Mouse (Mus musculus) retina, postnatal 1 day (tissue): Measurements from ENCODE around the gene Nxn.

ENCODE experiments used
- DNase-seq: peaks from one replicate; pipeline ENCODE4 v3.0.0-alpha.2; 2012

The Nxn gene

GRCm38 (mm10) chr11:76294836-76295235 lies 104.1 kb downstream of the Nxn start:
- peak; percentile 84 for DNase-seq

- peak; percentile 69 for DNase-seq
These were observed 104.9 kb downstream of the Nxn start for GRCm38 (mm10) chr11:76294078-76294477.

GRCm38 (mm10) chr11:76292831-76293230 lies 106.1 kb downstream of the Nxn start:
- no peak for DNase-seq

DNA sequence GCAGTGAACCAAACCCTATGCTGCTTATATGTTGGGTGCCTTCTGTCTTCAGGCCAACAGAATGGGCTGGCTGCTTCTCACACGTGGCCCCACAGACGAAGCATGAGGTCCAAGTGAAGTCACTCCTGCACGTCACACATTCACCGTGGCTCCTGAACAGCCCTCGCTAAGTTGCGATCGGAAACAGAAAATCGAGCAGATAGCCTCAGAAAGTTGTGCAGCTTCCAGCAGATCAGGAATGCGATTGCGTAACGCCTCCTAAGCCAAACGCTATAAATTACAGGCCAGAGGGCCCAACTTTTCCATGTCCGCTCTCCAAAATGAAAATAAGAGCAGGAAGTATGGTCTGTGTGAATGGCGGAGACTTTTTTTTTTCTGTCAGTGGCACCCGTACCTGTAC lies 106.5 kb downstream of the Nxn start:
- DNase-seq, result no peak

GRCm38 (mm10) chr11:76291960-76292359 lies 107.0 kb downstream of the Nxn start:
- DNase-seq, result no peak

DNA sequence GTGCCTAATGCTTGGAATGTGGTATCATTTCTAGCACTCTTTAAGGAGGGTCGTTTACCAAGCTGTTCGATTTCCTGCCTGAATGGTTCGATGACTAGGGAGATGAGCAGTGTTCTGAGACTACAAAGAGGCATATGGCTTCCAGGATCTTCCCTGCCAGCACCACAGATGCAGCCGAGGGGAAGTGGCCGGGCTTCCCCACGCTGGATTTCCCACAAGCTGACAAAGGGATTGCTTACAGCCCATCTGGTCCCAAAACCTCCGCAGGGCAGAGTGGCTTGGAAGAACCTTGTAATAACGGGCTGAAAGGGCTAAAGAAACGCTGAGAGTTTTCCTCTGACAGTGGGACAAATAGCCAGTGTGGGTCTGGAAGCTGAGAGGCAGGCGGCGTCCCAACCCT lies 108.6 kb downstream of the Nxn start:
- DNase-seq, result peak; percentile 92

GRCm38 (mm10) chr11:76288645-76289044 lies 110.3 kb downstream of the Nxn start:
- DNase-seq, result no peak

GRCm38 (mm10) chr11:76287301-76287700 lies 111.6 kb downstream of the Nxn start:
- DNase-seq, result no peak

DNA sequence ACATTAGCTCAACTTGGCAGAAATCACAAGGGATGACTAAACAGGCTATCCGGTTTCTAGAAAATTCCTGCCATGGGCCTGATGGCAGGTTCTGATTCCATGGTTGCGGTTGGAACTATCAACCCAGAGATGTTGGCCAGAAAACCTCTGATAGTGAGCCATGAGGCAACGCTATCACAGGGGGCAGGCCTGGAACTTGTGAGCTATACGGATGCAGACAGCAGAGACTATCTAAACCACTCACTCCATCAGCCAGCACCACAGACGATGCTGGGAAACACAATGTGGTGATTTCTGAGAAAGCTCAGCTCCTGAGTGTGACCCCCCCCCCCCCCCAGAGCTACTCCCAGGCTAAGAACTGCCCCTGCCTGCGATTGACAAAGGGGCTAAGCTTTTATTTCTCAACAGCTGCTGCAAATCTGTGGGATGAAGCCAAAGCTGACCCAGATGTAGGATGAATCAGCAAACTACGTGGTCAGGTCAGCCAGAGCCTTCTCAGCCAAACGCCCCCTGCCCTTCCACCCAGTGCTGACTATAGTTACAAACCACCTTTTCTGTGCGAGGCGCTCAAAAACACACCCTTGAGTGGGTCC lies 112.3 kb downstream of the Nxn start:
- DNase-seq, result peak; percentile 71

GRCm38 (mm10) chr11:76285431-76286075 lies 113.4 kb downstream of the Nxn start:
- DNase-seq, result no peak

DNA sequence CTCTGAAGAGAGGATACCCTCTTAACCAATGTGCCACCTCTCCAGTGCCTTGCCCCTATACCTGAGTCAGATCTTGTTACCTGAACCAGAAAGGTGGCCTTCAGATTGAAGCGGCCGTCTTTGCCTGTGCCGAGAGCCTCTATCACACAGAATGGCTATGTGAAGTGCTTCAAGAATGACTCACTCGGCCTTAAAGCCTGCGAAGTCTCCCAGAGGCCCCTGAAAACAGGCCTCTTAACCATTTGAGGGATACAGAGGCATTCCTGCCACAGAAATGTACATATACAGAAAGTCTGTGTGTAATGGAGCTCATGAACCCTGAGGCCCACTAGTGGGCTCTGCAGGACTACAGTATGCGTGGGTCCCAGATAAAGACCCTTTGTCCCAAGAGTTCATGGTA lies 115.1 kb downstream of the Nxn start:
- DNase-seq, result no peak

DNA sequence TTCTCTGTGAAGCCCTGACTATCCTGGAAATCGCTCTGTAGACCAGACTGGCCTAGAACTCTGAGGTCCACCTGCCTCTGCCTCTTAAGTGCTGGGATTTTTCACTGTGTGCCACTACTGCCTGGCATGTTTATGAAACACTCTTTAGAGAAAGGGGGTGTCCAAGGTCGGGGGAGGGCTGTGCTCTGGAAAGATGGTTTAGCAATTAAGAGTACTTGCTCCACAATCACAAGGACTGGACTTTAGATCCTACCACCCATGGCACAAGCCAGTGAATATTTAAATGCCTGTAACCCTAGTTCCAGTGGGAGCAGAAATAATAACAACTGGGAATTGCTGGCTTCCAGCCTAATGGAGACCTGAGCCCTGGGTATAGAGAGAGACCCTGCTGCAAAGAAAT lies 119.0 kb downstream of the Nxn start:
- DNase-seq, result no peak

- DNase-seq, result no peak
These were observed 119.7 kb downstream of the Nxn start for GRCm38 (mm10) chr11:76278960-76279852.

- DNase-seq, result no peak
These were observed 126.5 kb downstream of the Nxn start for GRCm38 (mm10) chr11:76272440-76272839.

DNA sequence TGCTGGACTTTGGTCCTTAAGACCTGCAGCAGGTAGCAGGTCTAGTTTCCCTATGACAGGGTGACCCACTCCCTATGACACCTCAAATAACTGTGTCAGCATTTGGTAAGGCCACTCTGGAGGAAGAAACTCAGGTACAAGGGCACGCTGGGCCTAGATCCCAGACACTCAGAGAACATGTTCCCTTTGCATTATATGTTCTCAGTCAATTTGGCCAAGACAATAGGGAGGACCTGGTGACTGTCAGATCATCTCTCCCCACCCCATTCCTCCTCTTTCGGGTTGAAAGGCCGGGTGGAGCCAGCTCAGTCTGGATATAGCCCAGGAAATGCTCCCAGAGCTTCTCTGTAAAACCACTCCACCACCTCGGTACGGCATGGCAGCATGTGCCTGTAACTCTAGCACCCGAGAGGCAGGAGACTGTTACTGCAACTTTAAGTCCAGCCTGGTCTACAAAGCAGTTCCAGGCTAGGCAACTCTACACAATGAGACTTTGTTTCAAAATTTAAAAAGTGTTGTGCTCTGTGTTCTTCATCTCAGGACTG lies 130.3 kb downstream of the Nxn start:
- DNase-seq, result no peak

- DNase-seq, result no peak
These were observed 130.9 kb downstream of the Nxn start for GRCm38 (mm10) chr11:76268001-76268459.

GRCm38 (mm10) chr11:76267550-76267949 lies 131.4 kb downstream of the Nxn start:
- DNase-seq, result no peak

DNA sequence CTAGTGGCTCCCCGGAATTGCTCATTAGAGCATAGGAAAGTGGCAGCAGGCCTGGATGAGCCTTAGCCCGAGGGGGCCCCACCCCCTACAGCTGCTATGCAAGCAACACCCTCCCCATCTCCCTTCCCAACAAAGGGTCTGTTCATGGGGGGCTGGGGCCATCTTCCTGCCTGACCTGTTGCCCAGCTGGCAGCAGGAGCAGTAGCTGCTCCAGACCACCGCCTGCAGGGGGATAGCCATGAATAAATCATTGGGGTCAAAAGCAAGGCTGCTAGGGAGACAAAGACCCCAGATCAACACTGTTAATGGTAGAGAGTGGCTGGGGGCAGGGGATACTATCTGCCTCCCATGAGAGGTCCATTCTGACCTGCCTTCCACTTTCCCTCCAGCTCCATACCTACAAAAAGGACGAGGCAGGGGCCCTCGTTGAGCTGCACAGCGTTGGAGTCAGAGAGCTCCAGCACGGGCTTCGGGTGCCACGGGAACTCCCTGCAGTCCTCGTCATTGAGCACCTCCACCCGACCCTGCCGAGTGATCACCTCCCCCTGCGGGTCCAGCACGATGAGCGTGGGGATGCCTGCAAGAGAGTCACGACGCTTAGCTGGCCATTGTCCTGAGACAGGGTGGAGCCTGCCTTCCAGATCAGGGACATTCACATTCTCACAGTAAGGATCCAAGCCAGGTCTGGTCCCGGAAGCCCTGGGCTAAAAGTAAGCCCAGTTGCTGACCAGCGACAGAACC lies 136.2 kb downstream of the Nxn start:
- DNase-seq, result peak; percentile 90

GRCm38 (mm10) chr11:76261224-76261623 lies 137.7 kb downstream of the Nxn start:
- DNase-seq, result no peak

GRCm38 (mm10) chr11:76260208-76261050 lies 138.5 kb downstream of the Nxn start:
- peak; percentile 46 for DNase-seq

DNA sequence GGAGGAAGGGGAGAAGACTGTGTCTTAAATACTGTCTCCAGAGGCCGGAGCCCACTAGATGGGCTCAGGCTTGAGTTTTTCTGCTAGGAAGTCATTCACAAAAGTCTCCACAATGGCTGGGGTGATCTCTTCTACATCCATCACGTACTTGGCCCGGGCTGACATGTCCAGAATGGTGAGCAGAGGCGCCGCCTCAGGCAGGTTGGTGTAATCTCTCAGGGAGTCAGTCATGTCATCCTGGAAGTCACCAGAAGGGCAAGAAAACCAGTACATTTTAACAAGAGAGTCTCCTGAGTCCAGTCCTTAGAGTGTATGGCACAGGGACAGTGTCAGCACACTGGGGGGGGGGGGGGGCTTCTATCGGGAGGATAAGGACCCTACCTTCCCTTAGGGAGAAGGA lies 140.4 kb downstream of the Nxn start:
- no peak for DNase-seq

DNA sequence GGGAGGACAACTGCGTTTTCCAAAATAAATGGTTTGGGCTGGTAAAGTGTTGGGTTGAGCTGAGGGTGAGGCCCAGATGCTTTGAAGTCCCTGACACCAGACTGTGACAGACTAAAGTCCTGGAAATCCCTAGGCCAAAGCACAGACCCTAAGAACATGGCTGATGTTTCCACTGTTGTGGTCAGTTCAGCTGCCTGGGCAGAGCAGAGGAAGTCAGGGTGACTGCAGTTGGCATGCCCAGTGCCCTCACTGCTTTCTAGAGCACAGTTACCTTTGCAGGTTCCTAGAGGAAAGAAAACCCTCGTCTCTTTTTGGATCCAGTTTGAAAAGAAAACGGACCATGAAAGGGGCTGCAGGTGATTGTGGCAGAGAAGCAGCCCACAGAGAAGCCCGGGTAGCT lies 141.6 kb downstream of the Nxn start:
- DNase-seq, result no peak
